Mouse (Mus musculus) forebrain, embryonic 10.5 days (tissue): ENCODE results near the gene Slc22a28. TPM values are rescaled to one million over a fixed set of nuclear protein-coding genes. Genes with fewer than 3 reads are reported as not detected.
"Not testable (repeated sequence)": the region's sequence is repeated elsewhere in the genome, so short reads cannot be mapped to it uniquely, and the experiment has no call there.

Experiments used
- DNase-seq: peaks from one replicate; pipeline ENCODE4 v3.0.0-alpha.2; 2017; ENCODE audit warnings: low spot score; ENCODE audit errors: extremely low spot score
- H3K27ac ChIP-seq: fragments of 300-500 bp; sonication (generic); 2 replicates; pipeline ENCODE4 v1.5.1; 2016; ENCODE audit warnings: mild to moderate bottlenecking
- H3K27me3 ChIP-seq: fragments of 300-500 bp; sonication (generic); 2 replicates; pipeline ENCODE4 v1.6.1; 2016; ENCODE audit warnings: mild to moderate bottlenecking; ENCODE audit not compliant: poor library complexity, severe bottlenecking
- H3K36me3 ChIP-seq: fragments of 300-500 bp; sonication (generic); replicated peaks from 2 replicates; pipeline ENCODE4 v1.6.1; 2016; ENCODE audit warnings: mild to moderate bottlenecking, moderate library complexity
- H3K4me1 ChIP-seq: fragments of 300-500 bp; sonication (generic); 2 replicates; pipeline ENCODE4 v1.6.1; 2016
- H3K4me3 ChIP-seq: fragments of 300-500 bp; sonication (generic); 2 replicates; pipeline ENCODE4 v1.5.1; 2016; ENCODE audit warnings: mild to moderate bottlenecking, moderate library complexity
- H3K9me3 ChIP-seq: fragments of 300-500 bp; sonication (generic); 2 replicates; pipeline ENCODE4 v1.6.1; 2016; ENCODE audit warnings: mild to moderate bottlenecking, moderate library complexity
- WGBS: fragments of 180-500 bp; shearing (Covaris S2); methylation state at CpG from one replicate; pipeline ENCODE4 v1.1.7; 2016; 5-methylcytosine and 5-hydroxymethylcytosine counted together
- polyA plus RNA-seq: library from polyadenylated mRNA; unstranded; fragments of >200 nt; fragmentation: Nextera tagmentation; extraction: Ambion mirVana; gene quantifications from 2 replicates; pipeline ENCODE4 v1.2.1, GENCODE M21; 2016

Gene Slc22a28
- not detected in 2 replicates for polyA plus RNA-seq

DNA sequence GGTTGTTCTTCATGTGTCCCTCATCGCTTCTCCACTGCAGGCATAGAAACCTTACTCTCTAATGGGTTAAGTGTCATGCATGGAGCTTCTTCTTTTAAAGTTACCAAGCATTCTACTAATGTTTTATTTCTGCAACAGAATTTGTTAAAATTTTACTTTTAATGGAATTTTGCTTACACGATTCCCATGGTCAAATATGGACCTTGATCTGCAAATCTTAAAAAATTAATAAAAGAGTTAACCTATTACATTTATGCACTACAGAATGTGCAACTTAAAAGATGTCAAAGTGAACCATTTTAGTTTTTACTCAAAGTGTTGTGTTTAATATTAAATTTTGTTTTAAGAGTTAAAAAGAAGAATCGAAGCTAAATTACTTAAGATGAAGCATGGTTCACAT lies at the start of gene Slc22a28:
Gene Slc22a28, minus strand, starts transcription at position 102 of the 400 bp plus-strand sequence.
- not testable (repeated sequence) for H3K4me1 ChIP-seq, DNase-seq, H3K27me3 ChIP-seq, H3K36me3 ChIP-seq, H3K27ac ChIP-seq, H3K4me3 ChIP-seq
- 93% methylated on average over 2 of the region's 3 CpGs for WGBS
- H3K9me3 ChIP-seq = peaks cover 45% of the 10 kb centered on the region

DNA sequence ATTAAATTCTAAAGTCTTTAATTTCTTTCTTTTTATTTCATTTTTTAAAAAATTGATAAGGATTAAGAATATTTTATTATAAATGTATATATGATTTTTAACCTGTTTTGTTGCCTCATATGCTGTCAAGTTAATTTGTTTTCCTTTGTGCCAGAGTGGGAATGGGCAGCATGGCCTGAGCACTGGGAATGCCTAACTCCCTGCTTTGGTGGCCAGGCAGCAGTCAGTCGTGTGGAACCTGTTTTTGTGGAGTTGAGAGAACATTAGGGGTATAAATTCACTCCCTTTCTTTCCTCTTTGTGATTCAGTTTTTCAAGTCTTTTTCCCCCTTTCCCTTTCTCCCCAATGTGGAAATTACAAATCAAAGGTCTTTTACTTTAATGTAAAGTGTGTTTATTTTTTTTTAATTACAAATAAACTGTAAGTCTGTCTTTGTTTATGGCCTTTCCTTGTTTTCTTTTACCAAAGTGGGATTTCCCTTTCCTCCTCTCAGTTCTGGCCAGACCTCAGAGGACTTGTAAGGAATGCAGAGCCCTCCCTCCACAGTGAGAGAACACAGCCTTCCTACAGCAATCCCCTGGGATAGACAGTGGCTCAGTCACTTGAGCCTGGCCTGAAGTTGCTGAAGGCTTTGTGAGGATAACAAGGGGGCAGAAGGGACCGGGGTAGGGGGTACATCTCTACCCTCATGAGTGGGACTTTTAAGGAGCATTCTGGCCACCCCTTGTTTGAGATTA lies 17.2 kb upstream of the Slc22a28 start:
- H3K27me3 ChIP-seq = no peaks in the 10 kb centered on the region
- no peak overlapping the region for H3K27ac ChIP-seq
- no peaks in the 10 kb centered on the region for H3K4me1 ChIP-seq
- no peak overlapping the region for H3K4me3 ChIP-seq
- WGBS = 60% methylated on average over 2 of the region's 2 CpGs
- DNase-seq = no peak
- peaks cover 69% of the 10 kb centered on the region for H3K9me3 ChIP-seq
- H3K36me3 ChIP-seq = no peaks in the 10 kb centered on the region

DNA sequence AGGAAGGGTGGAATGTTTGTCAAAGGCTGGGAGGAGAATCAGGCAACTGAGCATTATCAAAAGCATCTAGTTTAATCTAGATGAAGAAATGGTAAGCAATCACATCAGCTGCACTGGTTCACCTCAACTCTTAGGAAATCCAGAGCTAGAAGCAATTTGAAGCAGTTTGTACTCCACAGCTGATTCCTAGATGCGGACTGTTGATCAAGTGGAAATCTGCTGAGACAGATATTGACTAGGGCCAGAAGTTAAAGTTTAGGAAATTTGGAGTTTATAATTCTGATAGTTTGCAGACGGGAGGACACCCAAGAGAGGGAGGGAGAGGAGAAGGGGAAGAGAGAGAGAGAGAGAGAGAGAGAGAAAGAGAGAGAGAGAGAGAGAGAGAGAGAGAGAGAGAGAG lies 10.9 kb upstream of the Slc22a28 start:
- DNase-seq, H3K36me3 ChIP-seq, H3K27ac ChIP-seq, H3K27me3 ChIP-seq, H3K4me1 ChIP-seq, H3K4me3 ChIP-seq: not testable (repeated sequence)
- 76% methylated on average over 2 of the region's 2 CpGs for WGBS
- H3K9me3 ChIP-seq = peaks cover 64% of the 10 kb centered on the region

DNA sequence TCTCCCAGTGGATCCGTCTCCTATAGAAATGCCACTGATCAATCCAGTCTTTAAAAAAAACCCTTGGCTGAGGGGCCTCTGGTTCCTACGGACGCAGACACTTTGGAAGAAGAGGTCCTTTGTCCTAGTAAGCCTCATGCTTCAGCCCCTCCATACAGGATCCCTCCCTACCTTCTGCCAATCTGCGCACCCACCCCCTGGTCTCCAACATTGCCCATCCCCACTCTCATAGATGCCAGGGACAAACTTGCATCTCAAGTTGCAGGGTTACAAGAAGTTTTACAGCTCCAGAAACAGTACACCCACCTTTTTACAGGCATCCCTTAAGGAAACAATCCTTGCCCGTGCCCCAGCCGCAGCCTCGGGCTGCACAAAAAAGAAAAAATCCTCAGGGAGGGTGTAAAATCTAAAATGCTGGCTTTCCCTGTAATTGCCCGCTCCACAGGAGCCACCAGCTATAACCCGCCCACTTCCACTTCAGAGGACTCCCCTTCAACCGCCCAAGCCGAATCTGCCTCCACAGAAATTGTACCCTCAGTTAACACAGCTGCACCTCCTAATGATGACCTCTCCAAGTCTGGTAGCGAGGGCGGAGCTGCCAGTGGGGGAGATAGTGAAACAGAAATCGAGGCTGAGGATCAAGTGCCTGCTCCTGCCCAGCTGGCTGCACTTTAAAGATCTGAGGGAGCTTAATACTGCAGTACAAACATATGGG lies 2.5 kb upstream of the Slc22a28 start:
- peaks cover 50% of the 10 kb centered on the region for H3K9me3 ChIP-seq
- not testable (repeated sequence) for H3K36me3 ChIP-seq, H3K27me3 ChIP-seq, DNase-seq, H3K4me1 ChIP-seq, H3K4me3 ChIP-seq, H3K27ac ChIP-seq
- WGBS = 78% methylated on average over 14 of the region's 14 CpGs

DNA sequence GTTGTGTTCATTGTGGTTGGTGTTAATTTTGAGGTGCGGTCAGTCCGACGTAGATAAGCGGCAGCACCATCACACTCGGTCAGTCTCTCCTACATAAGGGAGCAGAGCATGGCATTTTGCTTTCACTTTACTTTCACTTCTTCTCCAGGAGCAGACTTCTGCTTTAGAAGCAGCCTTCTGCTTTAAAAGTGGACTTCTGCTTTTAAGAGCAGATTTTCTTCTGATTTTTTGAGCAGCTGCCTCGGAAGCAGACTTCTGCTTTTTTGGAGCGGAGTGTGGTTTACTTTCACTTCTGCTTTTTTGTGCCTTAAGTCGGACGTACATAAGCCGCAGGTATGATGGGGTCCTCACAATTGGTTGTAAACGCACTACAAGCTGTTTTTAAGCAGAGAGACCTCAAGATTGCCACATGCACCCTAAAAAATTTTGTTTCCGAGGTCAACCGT lies 111.9 kb downstream of the Slc22a28 start:
- Histone ChIP-seq H3K36me3 (no peaks in the 10 kb centered on the region), H3K4me1 (no peaks in the 10 kb centered on the region), H3K27me3 (no peaks in the 10 kb centered on the region), H3K9me3 (peaks cover 40% of the 10 kb centered on the region), H3K4me3 (no peak overlapping the region), H3K27ac (no peak overlapping the region)
- 94% methylated on average over 13 of the region's 13 CpGs for WGBS
- DNase-seq = no peak

DNA sequence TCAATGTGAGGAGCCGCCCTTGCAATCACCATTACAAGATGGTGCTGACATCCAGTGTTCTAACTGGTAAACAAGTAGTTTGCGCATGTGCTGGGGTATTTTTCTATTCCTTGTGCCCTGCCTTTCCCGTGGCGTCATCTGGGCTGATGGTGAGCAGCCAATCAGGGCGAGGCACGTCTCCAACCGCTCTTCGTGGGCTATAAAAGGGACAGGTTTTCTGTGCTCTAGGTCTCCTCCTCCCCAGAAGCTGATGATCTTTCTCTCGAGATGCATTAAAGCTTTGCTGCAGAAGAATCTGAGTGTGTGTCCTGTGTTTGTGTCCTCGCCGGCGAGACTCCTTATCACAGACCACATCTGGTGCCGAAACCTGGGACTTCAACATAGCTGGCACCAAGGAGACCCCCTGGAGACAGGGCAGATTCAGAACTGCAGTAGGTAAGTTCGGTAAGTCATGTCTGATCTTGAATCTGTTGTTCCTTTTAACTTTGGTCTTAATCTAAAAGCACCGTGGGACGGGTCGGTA lies 112.4 kb downstream of the Slc22a28 start:
- not testable (repeated sequence) for H3K27ac ChIP-seq, H3K4me3 ChIP-seq, H3K27me3 ChIP-seq, DNase-seq, H3K36me3 ChIP-seq, H3K4me1 ChIP-seq
- peaks cover 40% of the 10 kb centered on the region for H3K9me3 ChIP-seq
- 94% methylated on average over 17 of the region's 17 CpGs for WGBS

DNA sequence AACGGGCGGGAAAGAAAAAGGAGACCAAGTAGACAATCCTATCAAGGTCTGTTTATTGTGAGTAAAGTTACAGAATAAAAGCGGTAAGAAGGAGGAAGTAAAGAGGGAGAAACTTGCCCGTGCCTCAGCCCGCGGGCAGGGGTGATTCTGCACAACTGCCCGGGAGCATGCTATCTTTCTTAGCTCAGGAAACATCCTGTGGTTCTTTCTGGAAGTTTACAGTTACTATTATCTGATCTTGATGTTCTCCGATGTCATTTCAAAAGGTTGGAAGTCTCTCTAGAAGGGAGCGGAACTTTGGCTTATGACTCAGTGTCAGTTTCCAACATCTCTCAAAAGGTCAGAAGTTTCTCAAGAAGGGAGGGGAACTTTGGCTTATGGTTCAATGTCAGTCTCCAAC lies 113.2 kb downstream of the Slc22a28 start:
- 88% methylated on average over 9 of the region's 9 CpGs for WGBS
- not testable (repeated sequence) for H3K27me3 ChIP-seq, DNase-seq, H3K4me1 ChIP-seq, H3K27ac ChIP-seq, H3K36me3 ChIP-seq, H3K4me3 ChIP-seq
- peaks cover 37% of the 10 kb centered on the region for H3K9me3 ChIP-seq

Other genes with a start within 250 kb of the Slc22a28 start
- gene Slc22a27, start 166.0 kb downstream of the Slc22a28 start, polyA plus RNA-seq = not detected in 2 replicates
- gene Slc22a29, start 86.9 kb upstream of the Slc22a28 start, polyA plus RNA-seq = not detected in 2 replicates